ENCODE assay signal across 24 mouse cellular contexts in the genomic region with DNA sequence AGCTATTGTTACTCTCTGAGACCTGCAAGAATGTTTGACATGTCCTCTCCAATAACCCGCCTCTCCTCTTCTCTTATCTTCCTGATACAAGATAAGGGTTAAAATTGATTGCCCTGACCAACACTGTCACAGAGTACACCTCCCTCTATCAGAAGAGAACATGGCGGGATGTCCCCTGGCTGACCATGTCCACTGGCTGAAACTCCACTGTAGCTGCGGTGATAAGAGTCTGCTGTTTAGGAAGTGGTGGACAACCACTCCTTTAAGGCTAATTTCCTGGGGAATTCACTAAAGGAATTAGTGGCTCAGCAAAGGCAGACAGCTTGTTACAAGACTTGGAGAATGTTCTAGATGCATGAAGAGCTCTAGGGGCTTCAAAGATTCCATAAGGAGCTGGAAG.
DNase-seq lines count a peak whose midpoint lies in the region; ATAC-seq and TF ChIP-seq lines count a peak whose summit lies in the region.
"Had no signal": no experiment of that assay in that cellular context is flagged by ENCODE, and none has a peak within 500 bp of the region (broad histone marks: within the 10 kb centered on the region; RNA-seq: fewer than 3 reads in every experiment).

No protein-coding gene starts in this region.

- H3K4me2 ChIP-seq in kidney, postnatal 0 days (ENCODE audit: low read length) = no peak overlapping the region
- no peak overlapping the region for H3K4me2 ChIP-seq in kidney, embryonic 14.5 days (replicated peaks; ENCODE audit: low read depth, low read length)
- no peak overlapping the region for H3K4me2 ChIP-seq in lung, postnatal 0 days (replicated peaks; ENCODE audit: low read depth, low read length)
- H3K4me2 ChIP-seq in neural tube, embryonic 13.5 days = no peak overlapping the region
- no peak overlapping the region for H3K4me2 ChIP-seq in neural tube, embryonic 15.5 days
- H3K4me2 ChIP-seq: embryonic facial prominence, embryonic 13.5 days; forebrain, embryonic 12.5 days; forebrain, embryonic 15.5 days; heart, embryonic 11.5 days; hindbrain, embryonic 12.5 days had no signal

- H3K9me3 ChIP-seq in kidney, postnatal 0 days (replicated peaks; ENCODE audit: low read length) = no peaks in the 10 kb centered on the region
- H3K9me3 ChIP-seq in kidney, embryonic 14.5 days (ENCODE audit: control insufficient read depth, low read length) = no peaks in the 10 kb centered on the region
- no peaks in the 10 kb centered on the region for H3K9me3 ChIP-seq in lung, postnatal 0 days (ENCODE audit: low read length)
- H3K9me3 ChIP-seq in neural tube, embryonic 13.5 days = no peaks in the 10 kb centered on the region
- no peaks in the 10 kb centered on the region for H3K9me3 ChIP-seq in neural tube, embryonic 15.5 days (replicated peaks)
- H3K9me3 ChIP-seq: embryonic facial prominence, embryonic 10.5 days; embryonic facial prominence, embryonic 13.5 days; forebrain, embryonic 12.5 days; forebrain, embryonic 15.5 days; hindbrain, embryonic 12.5 days had no signal

- 78% methylated on average over 3 of the region's 3 CpGs for WGBS in kidney, postnatal 0 days
- WGBS in kidney, embryonic 14.5 days = 82% methylated on average over 3 of the region's 3 CpGs
- 63% methylated on average over 3 of the region's 3 CpGs for WGBS in lung, postnatal 0 days
- 92% methylated on average over 3 of the region's 3 CpGs for WGBS in neural tube, embryonic 13.5 days
- 86% methylated on average over 3 of the region's 3 CpGs for WGBS in neural tube, embryonic 15.5 days

- H3K27me3 ChIP-seq in kidney, postnatal 0 days (ENCODE audit: insufficient read depth, low read length) = no peaks in the 10 kb centered on the region
- no peaks in the 10 kb centered on the region for H3K27me3 ChIP-seq in kidney, embryonic 14.5 days (ENCODE audit: control insufficient read depth, insufficient read depth, low read length)
- H3K27me3 ChIP-seq in lung, postnatal 0 days (replicated peaks; ENCODE audit: insufficient read depth, low read length) = no peaks in the 10 kb centered on the region
- no peaks in the 10 kb centered on the region for H3K27me3 ChIP-seq in neural tube, embryonic 13.5 days
- no peaks in the 10 kb centered on the region for H3K27me3 ChIP-seq in neural tube, embryonic 15.5 days (replicated peaks)
- H3K27me3 ChIP-seq: embryonic facial prominence, embryonic 13.5 days; forebrain, embryonic 12.5 days; forebrain, embryonic 15.5 days; hindbrain, embryonic 12.5 days had no signal

- no peak overlapping the region for H3K9ac ChIP-seq in kidney, postnatal 0 days (ENCODE audit: low read depth, low read length)
- no peak overlapping the region for H3K9ac ChIP-seq in kidney, embryonic 14.5 days (ENCODE audit: low read depth, low read length)
- H3K9ac ChIP-seq in lung, postnatal 0 days (replicated peaks; ENCODE audit: low read depth) = no peak overlapping the region
- H3K9ac ChIP-seq in neural tube, embryonic 13.5 days = no peak overlapping the region
- H3K9ac ChIP-seq in neural tube, embryonic 15.5 days (replicated peaks) = no peak overlapping the region
- H3K9ac ChIP-seq: embryonic facial prominence, embryonic 13.5 days; forebrain, embryonic 12.5 days; forebrain, embryonic 15.5 days; hindbrain, embryonic 12.5 days had no signal

- no peak overlapping the region for H3K4me3 ChIP-seq in kidney, postnatal 0 days (replicated peaks; ENCODE audit: low read depth, low read length)
- H3K4me3 ChIP-seq in kidney, embryonic 14.5 days (ENCODE audit: low read length) = no peak overlapping the region
- H3K4me3 ChIP-seq in lung, postnatal 0 days (ENCODE audit: low read depth, low read length) = no peak overlapping the region
- H3K4me3 ChIP-seq in neural tube, embryonic 13.5 days = no peak overlapping the region
- H3K4me3 ChIP-seq in neural tube, embryonic 15.5 days (replicated peaks) = no peak overlapping the region
- H3K4me3 ChIP-seq: embryonic facial prominence, embryonic 10.5 days; embryonic facial prominence, embryonic 13.5 days; erythroblast, embryonic 14.5 days; forebrain, embryonic 12.5 days; forebrain, embryonic 15.5 days; heart, adult 2 months; hindbrain, embryonic 12.5 days had no signal

- ATAC-seq in kidney, postnatal 0 days (replicated peaks; ENCODE audit: low FRiP score, low read depth) = no peak
- ATAC-seq in kidney, embryonic 14.5 days (ENCODE audit: low FRiP score, low TSS enrichment) = no peak
- no peak for ATAC-seq in lung, postnatal 0 days
- no peak for ATAC-seq in neural tube, embryonic 13.5 days (ENCODE audit: low read depth)
- no peak for ATAC-seq in neural tube, embryonic 15.5 days (ENCODE audit: low FRiP score)
- ATAC-seq: CD4-positive, CD25-positive, alpha-beta regulatory T cell, adult 4 months; forebrain, embryonic 15.5 days; hindbrain, embryonic 16.5 days had no signal

- H3K27ac ChIP-seq in kidney, postnatal 0 days = no peak overlapping the region
- H3K27ac ChIP-seq in kidney, embryonic 14.5 days (ENCODE audit: low read depth, low read length) = no peak overlapping the region
- no peak overlapping the region for H3K27ac ChIP-seq in lung, postnatal 0 days (ENCODE audit: low read length)
- peak overlapping the region; percentile 85 for H3K27ac ChIP-seq in neural tube, embryonic 13.5 days (replicated peaks)
- H3K27ac ChIP-seq in neural tube, embryonic 15.5 days (replicated peaks) = no peak overlapping the region
- H3K27ac ChIP-seq: embryonic facial prominence, embryonic 10.5 days; embryonic facial prominence, embryonic 13.5 days; forebrain, embryonic 12.5 days; forebrain, embryonic 15.5 days; heart, adult 2 months had no signal

- peak; percentile 18 for DNase-seq in kidney, postnatal 0 days (ENCODE audit: low spot score)
- DNase-seq in lung, postnatal 0 days (ENCODE audit: low spot score) = no peak
- DNase-seq in lung, adult 18-20 months = no peak
- DNase-seq: adrenal gland, adult 2 months; adrenal gland, postnatal 14 days; cerebellum, adult 11 months; cerebellum, adult 2 months; cerebellum, adult 9-11 months; cerebellum, postnatal 36 days; embryo, embryonic 11 days; gastrocnemius, postnatal 25 days; heart, adult 2 months had no signal

- 0 out of 2 replicates have a peak, but pooled peaks have one; percentile 32 for TF ChIP-seq EP300 in lung, postnatal 0 days (IDR thresholded peaks at IDR 0.05)

- no peaks in the 10 kb centered on the region for H3K36me3 ChIP-seq in kidney, postnatal 0 days (ENCODE audit: insufficient read depth, low read length)
- H3K36me3 ChIP-seq in kidney, embryonic 14.5 days (ENCODE audit: control insufficient read depth, insufficient read depth, low read length) = no peaks in the 10 kb centered on the region
- H3K36me3 ChIP-seq in lung, postnatal 0 days (ENCODE audit: insufficient read depth, low read length) = no peaks in the 10 kb centered on the region
- no peaks in the 10 kb centered on the region for H3K36me3 ChIP-seq in neural tube, embryonic 13.5 days
- H3K36me3 ChIP-seq in neural tube, embryonic 15.5 days = no peaks in the 10 kb centered on the region
- H3K36me3 ChIP-seq: embryonic facial prominence, embryonic 10.5 days; embryonic facial prominence, embryonic 13.5 days; forebrain, embryonic 12.5 days; forebrain, embryonic 15.5 days; hindbrain, embryonic 12.5 days had no signal

- peaks cover 12% of the 10 kb centered on the region; the same call in 1 of the 2 replicates for H3K4me1 ChIP-seq in kidney, postnatal 0 days (replicated peaks; ENCODE audit: insufficient read depth, low read length)
- H3K4me1 ChIP-seq in kidney, embryonic 14.5 days (ENCODE audit: control insufficient read depth, insufficient read depth, low read length) = peaks cover 12% of the 10 kb centered on the region; the same call in 1 of the 2 replicates
- 0 out of 2 replicates have a peak, but pooled peaks cover 3% of the 10 kb centered on the region for H3K4me1 ChIP-seq in lung, postnatal 0 days (ENCODE audit: insufficient read depth, low read depth, low read length)
- H3K4me1 ChIP-seq in neural tube, embryonic 13.5 days (replicated peaks) = peaks cover 52% of the 10 kb centered on the region
- peaks cover 30% of the 10 kb centered on the region for H3K4me1 ChIP-seq in neural tube, embryonic 15.5 days

- TF ChIP-seq CTCF in kidney, postnatal 0 days (IDR thresholded peaks at IDR 0.05; ENCODE audit: low read depth) = no peak
- TF ChIP-seq CTCF in lung, postnatal 0 days (IDR thresholded peaks at IDR 0.05) = no peak
